Mouse (Mus musculus) T-helper 17 cell (primary cell): ENCODE data around the gene Gm11937.
"Not testable (repeated sequence)": the region's sequence is repeated elsewhere in the genome, so short reads cannot be mapped to it uniquely, and the experiment has no call there.

ENCODE experiments used
- in situ Hi-C, 2 experiments: fragments of 300-600 bp; cut with MboI, MseI; formaldehyde crosslinking; loops; 1 replicate in 1 of 2; 2 replicates in 1 of 2; pipeline ENCODE4 v1.15.1; 2025; ENCODE audit warnings: high pct_unique_total_duplicates in 2 of 2

Gm11937 gene

GRCm38 (mm10) chr11:99610089-99610488 is at the start of gene Gm11937:
Gene Gm11937, minus strand, starts transcription at chr11:99610189.
- in situ Hi-C loops: not testable (repeated sequence)

GRCm38 (mm10) chr11:99659256-99659655 is 49.3 kb upstream of the Gm11937 start:
- in situ Hi-C loops: no loop called here

GRCm38 (mm10) chr11:99658467-99659010 is 48.5 kb upstream of the Gm11937 start, which contains the start of gene Gm11563:
Gene Gm11563, minus strand, starts transcription at chr11:99658960.
- in situ Hi-C loops: not testable (repeated sequence)

GRCm38 (mm10) chr11:99657051-99657450 is 47.1 kb upstream of the Gm11937 start:
- in situ Hi-C loops: no loop called here

- in situ Hi-C loops: no loop called here
These were observed 40.1 kb upstream of the Gm11937 start, which contains the start of gene Gm11555 for GRCm38 (mm10) chr11:99650136-99650535. Gene Gm11555, minus strand, starts transcription at chr11:99650236.

- in situ Hi-C loops: no loop called here
These were observed 36.5 kb upstream of the Gm11937 start for GRCm38 (mm10) chr11:99646444-99646843.

GRCm38 (mm10) chr11:99644351-99644750 is 34.4 kb upstream of the Gm11937 start:
- in situ Hi-C loops: no loop called here

- in situ Hi-C loops: not testable (repeated sequence)
These were observed 33.7 kb upstream of the Gm11937 start, which contains the start of gene Krtap4-7 for GRCm38 (mm10) chr11:99643635-99644139. Gene Krtap4-7, minus strand, starts transcription at chr11:99644089.

- in situ Hi-C loops: no loop called here
These were observed 30.9 kb upstream of the Gm11937 start for GRCm38 (mm10) chr11:99640926-99641325.

GRCm38 (mm10) chr11:99637086-99637485 is 27.1 kb upstream of the Gm11937 start:
- in situ Hi-C loops: no loop called here

- in situ Hi-C loops: no loop called here
These were observed 24.7 kb upstream of the Gm11937 start, which contains the start of gene Krtap4-2 for GRCm38 (mm10) chr11:99634653-99635134. Gene Krtap4-2, minus strand, starts transcription at chr11:99635084.

- in situ Hi-C loops: no loop called here
These were observed 23.3 kb upstream of the Gm11937 start for GRCm38 (mm10) chr11:99633293-99633692.

GRCm38 (mm10) chr11:99630890-99631289 is 20.9 kb upstream of the Gm11937 start:
- in situ Hi-C loops: no loop called here

GRCm38 (mm10) chr11:99628138-99628537 is 18.1 kb upstream of the Gm11937 start, which contains the start of gene Krtap4-1:
Gene Krtap4-1, minus strand, starts transcription at chr11:99628238.
- in situ Hi-C loops: no loop called here

- in situ Hi-C loops: no loop called here
These were observed 10.3 kb upstream of the Gm11937 start, which contains the start of gene Gm11562 for GRCm38 (mm10) chr11:99620335-99620734. Gene Gm11562, minus strand, starts transcription at chr11:99620435.

- in situ Hi-C loops: no loop called here
These were observed 4.9 kb upstream of the Gm11937 start, which contains the start of gene Krtap2-4 for GRCm38 (mm10) chr11:99614796-99615363. Gene Krtap2-4, minus strand, starts transcription at chr11:99614846.

GRCm38 (mm10) chr11:99609126-99609525 is 863 bp downstream of the Gm11937 start:
- in situ Hi-C loops: no loop called here

GRCm38 (mm10) chr11:99603208-99603607 is 6.8 kb downstream of the Gm11937 start, which contains the start of gene Gm11938:
Gene Gm11938, minus strand, starts transcription at chr11:99603308.
- in situ Hi-C loops: not testable (repeated sequence)

- in situ Hi-C loops: not testable (repeated sequence)
These were observed 12.2 kb downstream of the Gm11937 start, which contains the start of gene Krtap9-3 for GRCm38 (mm10) chr11:99597742-99598141. Gene Krtap9-3, minus strand, starts transcription at chr11:99598105.

GRCm38 (mm10) chr11:99590981-99591380 is 19.0 kb downstream of the Gm11937 start, which contains the start of gene Krtap1-3:
Gene Krtap1-3, minus strand, starts transcription at chr11:99591339.
- in situ Hi-C loops: no loop called here

GRCm38 (mm10) chr11:99585096-99585495 is 24.9 kb downstream of the Gm11937 start:
- in situ Hi-C loops: no loop called here

- in situ Hi-C loops: no loop called here
These were observed 26.7 kb downstream of the Gm11937 start, which contains the start of gene Krtap1-4 for GRCm38 (mm10) chr11:99583245-99583704. Gene Krtap1-4, minus strand, starts transcription at chr11:99583654.
